Mouse (Mus musculus) forebrain, embryonic 11.5 days (tissue): ENCODE results near the gene Slc25a35. TPM values are rescaled to one million over a fixed set of nuclear protein-coding genes. Genes with fewer than 3 reads are reported as not detected.

Source experiments
- ATAC-seq: fragments of 200-750 bp; cut with Nextera tagmentation; replicated peaks from 2 replicates; pipeline ENCODE4 v1.8.0; 2017; ENCODE audit warnings: moderate TSS enrichment; ENCODE audit not compliant: low FRiP score
- DNase-seq: peaks from one replicate; pipeline ENCODE4 v3.0.0-alpha.2; 2017; ENCODE audit warnings: low spot score
- H3K27ac ChIP-seq: fragments of 300-500 bp; sonication (generic); 2 replicates; pipeline ENCODE4 v1.5.1; 2014; ENCODE audit warnings: low read depth, low read length
- H3K27me3 ChIP-seq: fragments of 300-500 bp; sonication (generic); 2 replicates; pipeline ENCODE4 v1.6.1; 2014; ENCODE audit warnings: mild to moderate bottlenecking, low read length, mixed read lengths; ENCODE audit not compliant: control insufficient read depth, insufficient read depth
- H3K36me3 ChIP-seq: fragments of 300-500 bp; sonication (generic); 2 replicates; pipeline ENCODE4 v1.6.1; 2014; ENCODE audit warnings: mild to moderate bottlenecking, low read length, moderate library complexity, mixed read lengths; ENCODE audit not compliant: control insufficient read depth, insufficient read depth
- H3K4me1 ChIP-seq: fragments of 300-500 bp; sonication (generic); replicated peaks from 2 replicates; pipeline ENCODE4 v1.6.1; 2014; ENCODE audit warnings: low read length, mixed read lengths; ENCODE audit not compliant: control insufficient read depth, insufficient read depth
- H3K4me2 ChIP-seq: fragments of 300-500 bp; sonication (generic); 2 replicates; pipeline ENCODE4 v1.6.1; 2014; ENCODE audit warnings: low read depth, mild to moderate bottlenecking, low read length, moderate library complexity, mixed read lengths; ENCODE audit not compliant: severe bottlenecking
- H3K4me3 ChIP-seq: fragments of 300-500 bp; sonication (generic); 2 replicates; pipeline ENCODE4 v1.5.1; 2014; ENCODE audit warnings: low read depth, low read length
- H3K9ac ChIP-seq: fragments of 300-500 bp; sonication (generic); 2 replicates; pipeline ENCODE4 v1.6.1; 2014; ENCODE audit warnings: low read length
- H3K9me3 ChIP-seq: fragments of 300-500 bp; sonication (generic); 2 replicates; pipeline ENCODE4 v1.6.1; 2016; ENCODE audit warnings: low read length, mixed read lengths; ENCODE audit not compliant: control insufficient read depth
- WGBS: fragments of 180-500 bp; shearing (Covaris S2); extraction: QIAGEN DNeasy Blood & Tissue Kit; methylation state at CpG from one replicate; pipeline ENCODE4 v1.1.7; 2014; 5-methylcytosine and 5-hydroxymethylcytosine counted together
- microRNA-seq: library from miRNA; unstranded; fragments of <30 nt; microRNA quantifications from one replicate; pipeline ENCODE4, GENCODE M21; 2016; ENCODE audit not compliant: insufficient number of aligned reads
- polyA plus RNA-seq: library from polyadenylated mRNA; unstranded; fragments of >200 nt; fragmentation: Nextera tagmentation; extraction: Ambion mirVana; gene quantifications from 2 replicates; pipeline ENCODE4 v1.2.1, GENCODE M21; 2014

Slc25a35 gene
- polyA plus RNA-seq, 1 experiment from 2014 or later = 2.4 TPM

DNA sequence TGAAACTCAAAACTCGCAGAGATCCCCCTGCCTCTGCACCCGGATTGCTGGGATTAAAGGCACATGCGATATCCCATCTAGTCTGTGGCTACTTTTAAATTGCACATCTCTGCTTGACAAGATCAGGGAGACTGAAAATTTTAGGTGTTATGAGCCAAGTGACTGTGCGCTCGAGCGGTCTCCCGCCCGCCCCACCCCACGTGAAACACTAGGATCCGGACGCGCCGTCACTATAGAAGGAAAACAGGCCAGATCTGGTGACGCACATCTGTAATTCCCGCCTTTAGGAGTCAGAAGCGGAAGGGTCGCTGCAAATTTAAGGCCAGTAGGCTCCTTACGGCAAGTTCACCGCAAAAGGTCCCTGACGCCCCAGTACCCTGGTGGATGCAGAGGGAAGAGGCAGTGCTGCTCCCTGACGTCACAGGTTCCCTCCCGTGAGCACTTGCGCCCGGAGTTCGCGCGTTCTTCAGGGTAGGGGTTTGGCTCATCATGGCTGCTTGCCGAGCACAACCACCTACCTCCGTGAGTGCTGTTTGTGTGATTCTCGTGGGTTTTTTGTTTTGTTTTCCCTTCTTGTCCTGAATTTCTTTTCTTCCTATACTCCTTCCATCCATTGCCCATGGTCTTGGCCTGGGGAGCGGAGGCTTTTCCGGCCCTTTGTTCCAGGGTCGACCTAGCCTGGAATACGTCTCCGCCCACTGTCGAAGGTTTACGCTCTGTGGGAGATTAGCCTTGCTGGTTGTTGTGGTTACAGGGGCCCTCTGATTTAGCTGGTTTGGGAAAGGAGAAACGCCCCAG, 47.9 kb downstream of the Slc25a35 start, which contains the start of gene Ctc1:
Ctc1 (plus strand) TSS at position 268 of the 798 bp plus-strand sequence.
- H3K9ac ChIP-seq = peak within 1 kb of the TSS; percentile 93
- ATAC-seq (peak; percentile 97), DNase-seq (peak; percentile 95)
- no peaks in the 10 kb centered on the region for H3K36me3 ChIP-seq
- H3K4me2 ChIP-seq = peak within 1 kb of the TSS; percentile 70
- WGBS = 4% methylated on average over 38 of the region's 38 CpGs
- H3K4me3 ChIP-seq = peak within 1 kb of the TSS; percentile 61
- no peaks in the 10 kb centered on the region for H3K9me3 ChIP-seq
- H3K4me1 ChIP-seq = peaks cover 3% of the 10 kb centered on the region; the same call in 1 of the 2 replicates
- peak within 1 kb of the TSS; percentile 79 for H3K27ac ChIP-seq
- no peaks in the 10 kb centered on the region for H3K27me3 ChIP-seq

DNA sequence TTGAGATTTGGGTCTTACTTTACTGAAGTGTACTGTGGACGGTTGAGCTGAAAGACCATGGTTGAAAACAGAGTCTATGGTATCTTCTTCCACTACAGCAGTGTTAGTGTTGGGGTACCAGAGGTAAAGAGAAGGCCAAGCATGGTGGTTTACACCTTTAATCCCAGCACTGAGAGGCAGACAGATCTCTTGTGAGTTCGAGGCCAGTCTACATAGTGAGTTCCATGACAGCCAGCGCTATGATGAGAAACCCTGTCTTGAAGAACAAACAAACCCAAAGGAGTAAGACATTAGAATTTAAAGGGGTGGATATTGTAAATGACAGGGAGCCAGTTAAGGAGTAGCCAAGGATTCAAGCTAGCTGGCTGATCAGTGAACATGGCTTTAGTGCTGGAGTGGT, 48.8 kb downstream of the Slc25a35 start:
- Histone ChIP-seq H3K9me3 (no peaks in the 10 kb centered on the region), H3K9ac (peak overlapping the region; percentile 93), H3K27me3 (no peaks in the 10 kb centered on the region), H3K4me2 (peak overlapping the region; percentile 70), H3K4me3 (peak overlapping the region; percentile 61), H3K27ac (no peak overlapping the region; the same call in 1 of the 2 replicates), H3K36me3 (no peaks in the 10 kb centered on the region), H3K4me1 (peaks cover 3% of the 10 kb centered on the region; the same call in 1 of the 2 replicates)
- ATAC-seq = no peak
- 71% methylated on average over 3 of the region's 3 CpGs for WGBS
- no peak for DNase-seq

DNA sequence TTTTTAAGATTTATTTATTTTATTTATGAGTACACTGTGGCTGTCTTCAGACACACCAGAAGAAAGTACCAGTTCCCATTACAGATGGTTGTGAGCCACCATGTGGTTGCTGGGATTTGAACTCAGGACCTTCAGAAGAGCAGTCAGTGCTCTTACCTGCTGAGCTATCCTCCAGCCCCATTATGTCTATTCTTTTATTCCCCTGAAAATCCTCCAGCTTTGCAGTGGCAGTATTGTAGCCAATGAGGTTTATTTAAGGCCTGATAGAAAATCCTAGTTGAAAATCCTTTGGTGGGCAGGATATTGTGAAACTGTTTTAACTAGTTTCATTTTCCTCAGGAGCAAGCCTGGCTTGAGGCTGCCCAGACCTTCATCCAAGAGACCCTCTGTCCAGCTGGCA, 52.8 kb downstream of the Slc25a35 start:
- no peak overlapping the region for H3K4me2 ChIP-seq
- H3K4me3 ChIP-seq = no peak overlapping the region
- H3K4me1 ChIP-seq = peaks cover 2% of the 10 kb centered on the region; the same call in 1 of the 2 replicates
- H3K9me3 ChIP-seq = no peaks in the 10 kb centered on the region
- H3K36me3 ChIP-seq = no peaks in the 10 kb centered on the region; the same call in 1 of the 2 replicates
- no peak overlapping the region for H3K9ac ChIP-seq
- no peak for ATAC-seq
- H3K27me3 ChIP-seq = no peaks in the 10 kb centered on the region
- no peak overlapping the region for H3K27ac ChIP-seq
- DNase-seq = no peak

Small RNA genes within 50 kb of the gene (microRNA-seq; reads per million reads assigned to microRNA genes)
- gene Mir3062 = 30.3 reads per million, percentile 19 among the genes with 10 or more reads in this experiment

Other genes starting within 250 kb of the Slc25a35 start
- gene Ndel1, start 96.3 kb upstream of the Slc25a35 start, polyA plus RNA-seq = 46.9 and 51.2 TPM in 2 replicates
- not detected in 2 replicates for gene Rnf222, start 79.6 kb upstream of the Slc25a35 start, polyA plus RNA-seq
- gene Rpl26, start 66.5 kb upstream of the Slc25a35 start, polyA plus RNA-seq = 825 and 852 TPM in 2 replicates
- not detected in 2 replicates for gene Odf4, start 41.0 kb upstream of the Slc25a35 start, polyA plus RNA-seq
- 5.2 and 6.1 TPM in 2 replicates for gene Arhgef15, start 10.7 kb upstream of the Slc25a35 start, polyA plus RNA-seq
- 64.8 and 67.8 TPM in 2 replicates for gene Rangrf, start 7.1 kb downstream of the Slc25a35 start, polyA plus RNA-seq
- 48.2 and 55.8 TPM in 2 replicates for gene Pfas, start 40.3 kb downstream of the Slc25a35 start, polyA plus RNA-seq
- gene Ctc1, start 47.8 kb downstream of the Slc25a35 start, polyA plus RNA-seq = 94.0 and 95.7 TPM in 2 replicates
- 199 and 209 TPM in 2 replicates for gene Aurkb, start 77.5 kb downstream of the Slc25a35 start, polyA plus RNA-seq
- 7.9 and 9.2 TPM in 2 replicates for gene Borcs6, start 91.6 kb downstream of the Slc25a35 start, polyA plus RNA-seq
- 60.3 and 60.6 TPM in 2 replicates for gene Tmem107, start 102.7 kb downstream of the Slc25a35 start, polyA plus RNA-seq
- gene Vamp2, start 120.4 kb downstream of the Slc25a35 start, polyA plus RNA-seq = 95.9 and 98.4 TPM in 2 replicates
- 8.2 and 10.0 TPM in 2 replicates for gene Per1, start 127.1 kb downstream of the Slc25a35 start, polyA plus RNA-seq
- gene Hes7, start 152.3 kb downstream of the Slc25a35 start, polyA plus RNA-seq = 0.11 and 0.24 TPM in 2 replicates
- 0.39 TPM in 1 of 2 replicates, not detected in the other for gene 9130213A22Rik, start 154.5 kb downstream of the Slc25a35 start, polyA plus RNA-seq
- not detected in 2 replicates for gene Aloxe3, start 157.8 kb downstream of the Slc25a35 start, polyA plus RNA-seq
- gene Alox12b, start 188.9 kb downstream of the Slc25a35 start, polyA plus RNA-seq = 0.08 TPM in 1 of 2 replicates, not detected in the other
- gene Alox8, start 229.7 kb downstream of the Slc25a35 start, polyA plus RNA-seq = 0.08 and 0.11 TPM in 2 replicates